Mouse (Mus musculus) adrenal gland, postnatal 14 days (tissue): ENCODE data around the gene Ssxa1. TPM values are rescaled to one million over a fixed set of nuclear protein-coding genes. Genes with fewer than 3 reads are reported as not detected.
"Not testable (repeated sequence)": the region's sequence is repeated elsewhere in the genome, so short reads cannot be mapped to it uniquely, and the experiment has no call there.

Experiments used
- DNase-seq: peaks from one replicate; pipeline ENCODE4 v3.0.0; 2021; ENCODE audit warnings: mixed read lengths
- long read RNA-seq, 2 experiments: library from polyadenylated mRNA; stranded (forward); transcript quantifications; one replicate each; pipeline ENCODE4 v2.0.0; 2021
- total RNA-seq: library from RNA; stranded (reverse); gene quantifications from 2 replicates; pipeline ENCODE4 v1.2.3, GENCODE M21; 2021

The Ssxa1 gene
- not detected in 2 replicates for total RNA-seq
- long read RNA-seq, experiment 1: 0 reads
- long read RNA-seq, experiment 2: 0 reads

- no peak for DNase-seq
These were observed at the start of gene Ssxa1 for GRCm38 (mm10) chrX:21115520-21115919. Gene Ssxa1 (plus strand): TSS chrX:21115820.

- DNase-seq: no peak
These were observed 47.5 kb upstream of the Ssxa1 start, which contains the start of gene Spaca5 for GRCm38 (mm10) chrX:21068106-21068505. Gene Spaca5 (plus strand): TSS chrX:21068406.

GRCm38 (mm10) chrX:21088645-21088982 lies 27.0 kb upstream of the Ssxa1 start:
- DNase-seq: no peak

GRCm38 (mm10) chrX:21088983-21089866 lies 26.4 kb upstream of the Ssxa1 start, which contains the start of gene Zfp300:
Gene Zfp300 (minus strand): TSS chrX:21089527.
- peak; percentile 82 for DNase-seq

- no peak for DNase-seq
These were observed 25.8 kb upstream of the Ssxa1 start for GRCm38 (mm10) chrX:21089867-21090239.

GRCm38 (mm10) chrX:21146675-21147074 lies 31.1 kb downstream of the Ssxa1 start:
- DNase-seq: not testable (repeated sequence)

Other genes starting within 250 kb of the Ssxa1 start
- 26.3 and 27.4 TPM in 2 replicates for gene Timp1, start 245.7 kb upstream of the Ssxa1 start, total RNA-seq
- gene Syn1, start 194.8 kb upstream of the Ssxa1 start, total RNA-seq: 7.9 and 11.3 TPM in 2 replicates
- 15.1 and 20.4 TPM in 2 replicates for gene Cfp, start 184.3 kb upstream of the Ssxa1 start, total RNA-seq
- gene Elk1, start 165.2 kb upstream of the Ssxa1 start, total RNA-seq: 13.1 and 14.4 TPM in 2 replicates
- gene Uxt, start 153.8 kb upstream of the Ssxa1 start, total RNA-seq: 37.8 and 40.2 TPM in 2 replicates
- gene Zfp182, start 53.5 kb upstream of the Ssxa1 start, total RNA-seq: 7.0 and 9.9 TPM in 2 replicates
- gene Spaca5, start 47.4 kb upstream of the Ssxa1 start, total RNA-seq: not detected in 2 replicates
- gene Zfp300, start 26.3 kb upstream of the Ssxa1 start, total RNA-seq: 1.7 and 2.5 TPM in 2 replicates
- gene Gm21876, start 59.8 kb downstream of the Ssxa1 start, total RNA-seq: not detected in 2 replicates